Mouse (Mus musculus) forebrain, embryonic 10.5 days (tissue): ENCODE data around the gene Mllt11. TPM values are rescaled to one million over a fixed set of nuclear protein-coding genes. Genes with fewer than 3 reads are reported as not detected.

Source experiments
- DNase-seq: peaks from one replicate; pipeline ENCODE4 v3.0.0-alpha.2; 2017; ENCODE audit warnings: low spot score; ENCODE audit errors: extremely low spot score
- H3K27ac ChIP-seq: fragments of 300-500 bp; sonication (generic); 2 replicates; pipeline ENCODE4 v1.5.1; 2016; ENCODE audit warnings: mild to moderate bottlenecking
- H3K27me3 ChIP-seq: fragments of 300-500 bp; sonication (generic); 2 replicates; pipeline ENCODE4 v1.6.1; 2016; ENCODE audit warnings: mild to moderate bottlenecking; ENCODE audit not compliant: poor library complexity, severe bottlenecking
- H3K36me3 ChIP-seq: fragments of 300-500 bp; sonication (generic); replicated peaks from 2 replicates; pipeline ENCODE4 v1.6.1; 2016; ENCODE audit warnings: mild to moderate bottlenecking, moderate library complexity
- H3K4me1 ChIP-seq: fragments of 300-500 bp; sonication (generic); 2 replicates; pipeline ENCODE4 v1.6.1; 2016
- H3K4me3 ChIP-seq: fragments of 300-500 bp; sonication (generic); 2 replicates; pipeline ENCODE4 v1.5.1; 2016; ENCODE audit warnings: mild to moderate bottlenecking, moderate library complexity
- H3K9me3 ChIP-seq: fragments of 300-500 bp; sonication (generic); 2 replicates; pipeline ENCODE4 v1.6.1; 2016; ENCODE audit warnings: mild to moderate bottlenecking, moderate library complexity
- WGBS: fragments of 180-500 bp; shearing (Covaris S2); methylation state at CpG from one replicate; pipeline ENCODE4 v1.1.7; 2016; 5-methylcytosine and 5-hydroxymethylcytosine counted together
- polyA plus RNA-seq: library from polyadenylated mRNA; unstranded; fragments of >200 nt; fragmentation: Nextera tagmentation; extraction: Ambion mirVana; gene quantifications from 2 replicates; pipeline ENCODE4 v1.2.1, GENCODE M21; 2016

The Mllt11 gene
- 19.6 and 22.4 TPM in 2 replicates for polyA plus RNA-seq

DNA sequence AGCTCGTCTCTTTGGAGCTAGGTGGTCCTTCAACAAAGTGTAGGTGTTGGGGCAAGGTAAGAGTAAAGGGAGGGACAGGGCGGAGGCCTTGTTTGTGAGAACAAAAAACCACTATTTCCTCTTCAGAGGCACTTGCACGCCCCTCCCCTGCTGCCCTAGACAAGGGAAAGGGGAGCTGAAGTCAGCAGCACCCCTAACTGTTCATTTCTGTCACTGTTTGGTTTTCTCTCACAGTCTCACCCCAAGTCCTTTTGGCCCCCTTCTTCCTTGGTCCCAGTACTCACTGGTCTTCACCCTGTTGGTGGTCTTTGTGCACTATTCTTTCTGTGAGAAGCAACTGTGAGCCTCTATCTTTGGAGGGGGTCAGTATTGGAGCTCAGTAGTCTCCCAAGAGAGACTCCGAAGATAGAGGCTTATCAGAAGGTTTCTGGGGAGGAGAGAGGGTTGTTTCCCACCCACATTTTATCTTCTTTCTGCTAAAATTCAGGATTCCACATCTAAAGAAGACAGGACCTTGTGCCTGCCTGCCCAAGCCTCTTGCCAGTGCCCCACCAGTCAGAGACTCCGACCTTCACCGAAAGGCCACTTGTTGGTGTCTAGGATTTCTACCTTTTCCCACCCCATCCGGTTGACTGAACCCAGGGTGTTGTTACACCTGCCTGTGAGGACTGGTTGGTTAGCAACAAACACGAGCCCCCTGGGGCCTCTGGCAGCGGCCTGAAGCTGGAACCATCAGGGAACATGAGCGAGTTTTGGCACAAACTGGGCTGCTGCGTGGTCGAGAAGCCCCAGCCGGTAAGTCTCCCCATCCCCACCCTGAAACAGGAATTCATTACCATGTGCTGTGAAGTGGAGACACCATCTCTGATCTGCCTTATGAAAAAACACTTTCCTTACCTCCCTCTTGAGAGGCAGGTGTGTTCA is at the start of gene Mllt11:
Mllt11 (minus strand) TSS at position 874 of the 924 bp plus-strand sequence.
- no peak for DNase-seq
- 86% methylated on average over 13 of the region's 13 CpGs for WGBS
- Histone ChIP-seq H3K27me3 (no peaks in the 10 kb centered on the region), H3K4me3 (peak within 1 kb of the TSS; percentile 93), H3K4me1 (peaks cover 60% of the 10 kb centered on the region), H3K27ac (peak within 1 kb of the TSS; percentile 98), H3K9me3 (no peaks in the 10 kb centered on the region), H3K36me3 (peaks cover 57% of the 10 kb centered on the region)

DNA sequence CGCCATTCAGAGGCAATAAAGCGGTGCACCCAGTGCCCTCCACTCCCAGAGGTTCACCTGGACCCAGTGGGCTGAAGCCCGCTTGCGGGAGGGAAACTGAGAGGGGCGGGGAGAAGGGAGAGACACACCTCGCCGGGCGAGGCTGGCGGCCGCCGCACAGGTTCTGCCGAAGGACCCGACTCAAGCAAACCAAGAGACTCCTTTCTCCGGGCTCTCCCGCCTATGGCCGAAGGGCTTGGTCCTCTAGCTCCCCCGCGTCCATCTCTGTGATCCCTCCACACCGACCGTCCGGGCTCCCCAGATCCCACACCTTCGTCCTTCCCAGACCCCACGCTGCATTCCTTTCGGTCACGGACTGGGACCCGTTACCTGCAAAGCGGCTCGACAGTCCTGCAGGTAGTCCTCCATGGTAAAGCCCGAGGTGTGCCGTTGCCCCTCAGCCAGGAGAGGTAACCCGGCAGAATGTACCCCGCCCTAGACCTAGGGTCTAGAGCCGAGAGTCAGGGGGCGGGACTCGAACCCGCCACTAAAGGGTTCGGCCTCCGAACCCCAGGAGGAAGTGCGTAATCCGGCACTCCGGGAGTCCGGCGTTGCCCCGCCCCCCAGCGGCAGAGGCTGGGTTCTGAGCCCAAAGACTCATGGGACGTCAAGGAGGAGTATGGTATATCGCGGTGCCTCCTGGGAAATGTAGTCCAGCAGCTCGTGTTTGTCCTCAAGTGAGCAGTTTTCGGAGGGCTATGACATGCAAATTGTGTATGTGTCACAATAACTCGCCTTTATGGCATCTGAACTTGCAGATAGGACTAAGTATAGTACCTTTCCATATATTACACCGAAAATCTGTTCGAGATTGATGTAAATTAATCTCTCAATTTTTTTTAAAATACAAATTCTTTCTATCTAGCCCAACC is 49.5 kb upstream of the Mllt11 start, which contains the start of the genes Mindy1 and Prune1:
Mindy1 (plus strand) TSS at position 130 of the 911 bp plus-strand sequence.
Prune1 (minus strand) TSS at position 861 of the 911 bp plus-strand sequence.
- DNase-seq, result peak; percentile 97
- Histone ChIP-seq H3K27me3 (no peaks in the 10 kb centered on the region), H3K27ac (peak within 1 kb of the TSS; percentile 94), H3K9me3 (no peaks in the 10 kb centered on the region), H3K36me3 (0 out of 2 replicates have a peak, but pooled peaks cover 3% of the 10 kb centered on the region), H3K4me3 (peak within 1 kb of the TSS; percentile 71), H3K4me1 (peaks cover 33% of the 10 kb centered on the region)
- WGBS, result under 1% methylated on average over 53 of the region's 53 CpGs

DNA sequence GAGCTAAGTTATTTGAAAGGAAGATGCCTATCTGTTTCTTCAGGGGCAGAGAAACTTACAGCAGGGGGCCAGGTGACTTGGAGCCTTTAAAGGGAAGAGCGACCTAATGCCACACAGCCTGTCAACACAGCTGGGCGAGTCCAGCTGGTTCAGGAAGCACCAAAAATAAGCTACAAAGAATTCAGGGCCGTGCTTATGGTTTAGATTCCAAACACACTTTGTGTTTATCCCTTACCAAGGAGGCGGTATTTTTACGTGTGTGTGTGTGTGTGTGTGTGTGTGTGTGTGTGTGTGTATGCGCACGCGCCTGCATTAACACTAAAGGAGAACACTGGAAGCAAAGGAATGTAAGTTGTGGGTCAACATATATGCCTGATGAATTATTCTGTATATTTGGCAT is 48.8 kb upstream of the Mllt11 start:
- Histone ChIP-seq H3K9me3 (no peaks in the 10 kb centered on the region), H3K27me3 (no peaks in the 10 kb centered on the region), H3K27ac (peak overlapping the region; percentile 94), H3K36me3 (0 out of 2 replicates have a peak, but pooled peaks cover 3% of the 10 kb centered on the region), H3K4me3 (peak overlapping the region; percentile 71), H3K4me1 (peaks cover 33% of the 10 kb centered on the region)
- WGBS, result 31% methylated on average over 8 of the region's 8 CpGs
- DNase-seq, result no peak

DNA sequence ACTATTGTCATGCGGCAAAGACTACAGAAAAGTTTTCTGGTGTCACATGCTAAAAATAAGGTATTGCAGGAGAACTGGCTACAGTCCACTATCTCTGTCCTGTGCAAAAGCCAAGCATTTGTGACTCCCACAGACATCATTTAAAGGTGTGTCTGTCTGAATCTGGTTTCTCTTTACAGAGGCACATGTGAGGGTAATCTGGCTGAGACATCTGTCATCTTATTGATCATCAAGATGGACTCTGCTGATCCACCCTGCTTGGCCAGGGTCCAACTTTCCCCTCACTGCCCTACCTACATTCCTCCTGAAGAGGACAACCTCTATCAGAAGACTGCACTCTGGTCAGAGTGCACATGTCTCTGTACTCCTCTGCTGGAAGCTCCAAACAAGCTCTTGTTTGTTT is 45.2 kb upstream of the Mllt11 start:
- Histone ChIP-seq H3K9me3 (no peaks in the 10 kb centered on the region), H3K4me1 (peaks cover 12% of the 10 kb centered on the region), H3K27ac (no peak overlapping the region), H3K36me3 (peaks cover 12% of the 10 kb centered on the region), H3K27me3 (no peaks in the 10 kb centered on the region), H3K4me3 (no peak overlapping the region)
- DNase-seq, result no peak
- 100% methylated on average over 1 of the region's 1 CpGs for WGBS

DNA sequence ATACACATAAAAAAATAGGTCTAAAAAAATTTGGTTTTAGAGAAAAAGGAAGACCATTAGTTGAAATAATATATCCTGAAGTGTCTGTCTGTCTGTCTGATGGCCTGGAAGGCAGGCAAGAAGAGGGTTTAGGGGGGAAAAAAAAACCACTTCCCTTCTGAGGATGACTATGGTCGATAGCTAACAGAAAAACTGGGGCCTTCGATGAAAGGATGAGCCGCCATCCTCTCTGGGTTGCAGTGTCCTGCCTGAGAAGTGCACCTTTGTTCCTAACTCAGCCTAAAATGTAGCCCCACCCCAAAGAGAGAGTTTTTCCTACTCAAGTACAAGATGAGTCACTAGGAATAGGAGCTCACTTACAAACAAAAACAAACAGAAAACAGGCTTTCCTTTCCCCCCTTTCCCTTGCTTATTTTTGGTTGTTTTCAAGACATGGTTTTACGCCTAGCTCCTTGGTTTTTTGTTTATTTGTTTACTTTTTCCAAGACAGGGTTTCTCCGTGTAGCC is 44.5 kb upstream of the Mllt11 start:
- H3K9me3 ChIP-seq, result no peaks in the 10 kb centered on the region
- peaks cover 7% of the 10 kb centered on the region for H3K4me1 ChIP-seq
- no peaks in the 10 kb centered on the region for H3K27me3 ChIP-seq
- no peak for DNase-seq
- 90% methylated on average over 5 of the region's 5 CpGs for WGBS
- H3K27ac ChIP-seq, result no peak overlapping the region
- no peak overlapping the region for H3K4me3 ChIP-seq
- H3K36me3 ChIP-seq, result peaks cover 12% of the 10 kb centered on the region

DNA sequence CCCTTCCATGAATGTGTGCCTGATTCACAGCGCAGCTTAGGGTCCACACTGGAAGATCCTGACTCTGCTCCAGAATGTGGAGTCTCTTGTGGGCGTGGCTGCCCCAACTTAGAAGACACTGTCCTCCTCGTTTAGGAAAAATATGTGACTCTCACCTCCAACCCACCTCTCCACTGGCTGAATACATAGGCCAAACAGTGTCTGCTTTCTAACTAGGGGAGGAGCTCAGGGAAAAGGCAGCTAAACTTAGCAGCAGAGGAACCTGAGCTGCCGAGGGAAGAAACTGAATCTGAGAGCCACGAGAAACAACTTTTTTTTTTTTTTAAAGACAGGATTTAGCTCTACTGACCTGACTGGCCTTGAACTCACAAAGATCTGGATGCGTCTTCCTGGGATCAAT is 43.2 kb upstream of the Mllt11 start:
- WGBS, result 87% methylated on average over 6 of the region's 6 CpGs
- H3K9me3 ChIP-seq, result no peaks in the 10 kb centered on the region
- H3K4me3 ChIP-seq, result no peak overlapping the region
- H3K36me3 ChIP-seq, result peaks cover 12% of the 10 kb centered on the region
- no peak for DNase-seq
- H3K27me3 ChIP-seq, result no peaks in the 10 kb centered on the region
- no peaks in the 10 kb centered on the region for H3K4me1 ChIP-seq
- H3K27ac ChIP-seq, result no peak overlapping the region

DNA sequence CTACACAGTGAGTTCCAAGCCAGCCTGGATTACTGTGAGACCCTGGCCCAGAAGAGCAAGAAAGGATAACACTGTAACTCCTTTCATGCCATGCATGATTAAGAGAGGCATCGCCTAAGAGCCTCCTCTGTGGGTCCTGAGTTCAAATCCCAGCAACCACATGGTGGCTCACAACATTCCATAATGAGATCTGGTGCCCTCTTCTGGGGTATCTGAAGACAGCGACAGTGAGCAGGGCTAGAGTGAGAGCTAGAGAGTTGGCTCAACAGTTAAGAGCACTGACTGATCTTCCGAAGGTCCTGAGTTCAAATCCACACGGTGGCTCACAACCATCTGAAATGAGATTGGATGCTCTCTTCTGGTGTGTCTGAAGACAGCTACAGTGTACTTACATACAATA is 42.5 kb upstream of the Mllt11 start:
- Histone ChIP-seq H3K27ac (no peak overlapping the region), H3K36me3 (peaks cover 12% of the 10 kb centered on the region), H3K27me3 (no peaks in the 10 kb centered on the region), H3K4me1 (no peaks in the 10 kb centered on the region), H3K9me3 (no peaks in the 10 kb centered on the region), H3K4me3 (no peak overlapping the region)
- WGBS, result 94% methylated on average over 4 of the region's 4 CpGs
- no peak for DNase-seq

DNA sequence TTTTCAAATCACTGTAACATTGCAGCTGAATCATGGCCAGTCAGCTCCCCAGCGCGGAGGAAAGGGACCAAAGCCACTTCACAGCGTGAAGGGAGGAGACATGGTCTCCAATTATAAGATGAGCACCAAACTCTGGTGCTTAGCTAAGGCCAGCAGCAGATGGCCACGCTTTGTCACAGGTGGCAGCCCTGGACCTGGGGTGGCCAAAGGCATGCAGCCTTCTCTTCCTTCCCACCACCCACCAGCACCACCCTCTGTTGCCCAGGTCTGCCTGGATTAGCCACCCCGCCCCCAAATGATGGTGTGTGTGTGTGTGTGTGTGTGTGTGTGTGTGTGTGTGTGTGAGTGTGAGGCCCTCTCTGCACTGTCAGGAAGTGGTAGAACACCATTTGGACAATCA is 41.5 kb upstream of the Mllt11 start:
- 89% methylated on average over 5 of the region's 5 CpGs for WGBS
- no peaks in the 10 kb centered on the region for H3K9me3 ChIP-seq
- H3K4me1 ChIP-seq, result no peaks in the 10 kb centered on the region
- H3K36me3 ChIP-seq, result peaks cover 21% of the 10 kb centered on the region
- H3K27me3 ChIP-seq, result no peaks in the 10 kb centered on the region
- H3K27ac ChIP-seq, result no peak overlapping the region
- H3K4me3 ChIP-seq, result no peak overlapping the region
- no peak for DNase-seq

DNA sequence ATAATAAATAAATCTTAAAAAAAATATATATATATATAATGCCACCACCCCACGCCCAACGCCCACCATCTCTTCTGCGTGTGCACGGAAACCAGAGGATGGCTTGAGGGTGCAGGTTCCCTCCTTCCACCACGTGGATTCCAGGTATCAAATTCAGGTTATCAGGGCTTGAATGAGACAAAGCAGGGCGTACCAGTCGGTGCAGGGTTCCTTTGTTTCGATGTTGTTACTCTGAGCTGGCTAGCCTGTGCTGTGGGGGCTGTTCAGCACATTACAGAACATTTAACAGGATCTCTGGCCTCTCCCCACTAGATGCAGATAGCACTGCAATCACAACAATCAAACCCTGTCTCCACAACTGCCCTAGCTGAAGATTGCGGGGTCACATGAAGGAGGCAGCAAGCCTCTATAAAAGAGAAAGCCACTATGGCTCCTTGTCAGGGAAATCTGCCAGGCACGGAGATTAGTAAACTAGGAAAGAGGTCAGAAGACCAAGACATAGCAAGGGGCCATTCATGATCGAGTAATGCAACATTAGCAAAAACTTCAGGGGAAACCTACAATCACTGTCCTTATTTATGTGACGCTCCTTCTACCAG is 38.9 kb upstream of the Mllt11 start:
- no peak overlapping the region for H3K4me3 ChIP-seq
- H3K4me1 ChIP-seq, result no peaks in the 10 kb centered on the region
- no peak overlapping the region for H3K27ac ChIP-seq
- H3K27me3 ChIP-seq, result no peaks in the 10 kb centered on the region
- DNase-seq, result no peak
- WGBS, result 84% methylated on average over 12 of the region's 12 CpGs
- H3K9me3 ChIP-seq, result no peaks in the 10 kb centered on the region
- peaks cover 43% of the 10 kb centered on the region for H3K36me3 ChIP-seq

DNA sequence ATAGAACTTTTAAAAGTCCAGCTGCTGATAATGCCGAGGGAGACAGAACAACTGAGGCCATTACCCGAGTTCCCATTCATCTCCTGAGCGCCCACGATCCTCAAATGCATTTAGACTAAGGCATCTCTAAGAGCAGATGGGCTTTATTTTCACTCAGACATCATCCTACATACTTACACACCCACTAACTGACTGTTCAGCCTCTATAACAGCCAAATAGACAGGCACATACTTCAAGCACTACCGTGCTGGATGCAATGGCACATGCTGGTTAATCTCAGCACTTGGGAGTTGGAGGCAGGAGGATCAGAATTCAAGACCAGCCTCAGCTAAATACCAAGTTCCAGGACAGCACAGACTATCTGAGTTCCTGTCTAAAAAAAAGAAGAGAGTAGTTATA is 37.8 kb upstream of the Mllt11 start:
- DNase-seq, result no peak
- Histone ChIP-seq H3K27ac (no peak overlapping the region), H3K4me3 (no peak overlapping the region), H3K4me1 (no peaks in the 10 kb centered on the region), H3K36me3 (peaks cover 49% of the 10 kb centered on the region), H3K9me3 (no peaks in the 10 kb centered on the region), H3K27me3 (no peaks in the 10 kb centered on the region)
- 94% methylated on average over 5 of the region's 5 CpGs for WGBS

DNA sequence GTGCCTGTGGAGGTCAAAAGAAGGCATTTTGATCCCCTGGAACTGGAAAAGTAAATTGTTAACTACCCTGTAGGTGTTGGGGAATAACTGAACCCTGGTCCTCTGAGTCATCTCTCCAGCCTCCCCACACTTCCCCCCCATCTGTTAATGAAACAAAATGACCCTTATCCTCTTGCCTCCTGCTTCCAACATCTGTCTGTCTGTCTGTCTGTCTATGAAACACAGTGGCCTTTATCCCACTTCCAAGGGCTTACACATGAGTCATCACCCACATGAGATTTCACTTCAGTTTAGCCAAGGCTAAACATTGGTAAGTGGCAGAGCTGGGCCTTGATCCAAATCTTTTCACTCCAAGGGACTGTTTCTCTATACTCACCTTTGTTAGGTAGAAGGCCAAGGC is 35.9 kb upstream of the Mllt11 start:
- H3K27ac ChIP-seq, result no peak overlapping the region
- H3K27me3 ChIP-seq, result no peaks in the 10 kb centered on the region
- no peak overlapping the region for H3K4me3 ChIP-seq
- DNase-seq, result no peak
- no peaks in the 10 kb centered on the region for H3K9me3 ChIP-seq
- peaks cover 60% of the 10 kb centered on the region for H3K36me3 ChIP-seq
- H3K4me1 ChIP-seq, result 0 out of 2 replicates have a peak, but pooled peaks cover 5% of the 10 kb centered on the region

DNA sequence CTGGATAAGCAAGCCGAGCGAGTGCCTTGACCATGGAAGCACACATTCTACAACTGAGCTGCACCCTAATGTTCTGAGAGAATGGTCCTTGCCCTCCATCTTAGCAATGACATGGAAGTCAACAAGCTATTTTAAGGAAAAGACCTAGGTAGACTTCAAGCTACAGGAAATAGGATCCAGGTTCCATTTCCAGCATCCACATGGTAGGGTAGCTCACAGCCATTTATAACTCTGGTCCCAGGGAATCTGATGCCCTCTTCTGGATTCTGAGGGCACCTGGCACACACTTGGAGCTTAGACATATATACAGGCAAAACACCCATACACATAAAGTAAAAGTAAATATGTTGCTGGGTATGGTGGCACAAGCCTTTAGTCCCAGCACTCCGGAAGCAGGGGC is 34.1 kb upstream of the Mllt11 start:
- Histone ChIP-seq H3K36me3 (peaks cover 74% of the 10 kb centered on the region), H3K9me3 (no peaks in the 10 kb centered on the region), H3K27ac (no peak overlapping the region), H3K27me3 (no peaks in the 10 kb centered on the region), H3K4me1 (0 out of 2 replicates have a peak, but pooled peaks cover 5% of the 10 kb centered on the region), H3K4me3 (no peak overlapping the region)
- DNase-seq, result no peak
- 96% methylated on average over 3 of the region's 3 CpGs for WGBS
